Comparison of ENCODE assay signal across 27 mouse cellular contexts in the genomic region with DNA sequence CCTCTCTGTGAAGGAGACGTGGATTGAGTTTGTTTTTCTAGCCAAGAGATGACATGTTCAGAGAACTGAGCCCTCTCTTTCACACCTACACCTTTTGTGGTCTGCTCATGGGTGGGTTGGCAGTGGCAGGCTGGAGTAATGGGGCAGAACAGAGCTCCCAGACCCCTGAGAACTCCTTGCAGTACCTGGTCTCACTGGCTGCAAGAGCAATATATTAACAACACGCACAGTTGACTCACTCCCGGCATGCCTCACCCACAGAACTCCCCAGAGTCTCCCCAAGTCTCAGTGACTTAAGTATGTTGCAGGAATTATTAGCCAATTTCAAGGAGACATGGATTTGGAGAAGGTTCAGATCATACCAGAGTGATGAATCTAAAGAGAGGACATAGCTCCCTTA. TPM values are rescaled to one million over a fixed set of nuclear protein-coding genes. Genes with fewer than 3 reads are reported as not detected.
DNase-seq lines count a peak whose midpoint lies in the region; ATAC-seq and TF ChIP-seq lines count a peak whose summit lies in the region.
"Had no signal": no experiment of that assay in that cellular context is flagged by ENCODE, and none has a peak within 500 bp of the region (broad histone marks: within the 10 kb centered on the region; RNA-seq: fewer than 3 reads in every experiment).

No protein-coding gene starts in this region.

- H3K36me3 ChIP-seq in hindbrain, embryonic 16.5 days (ENCODE audit: control insufficient read depth, insufficient read depth, low read length): no peaks in the 10 kb centered on the region
- H3K36me3 ChIP-seq in hindbrain, embryonic 11.5 days (ENCODE audit: control insufficient read depth, insufficient read depth, low read length): no peaks in the 10 kb centered on the region
- H3K36me3 ChIP-seq in intestine, postnatal 0 days (ENCODE audit: control insufficient read depth, insufficient read depth): no peaks in the 10 kb centered on the region
- H3K36me3 ChIP-seq: heart, embryonic 13.5 days; hindbrain, embryonic 15.5 days; limb, embryonic 10.5 days; limb, embryonic 15.5 days; liver, embryonic 13.5 days; midbrain, embryonic 13.5 days; stomach, embryonic 15.5 days had no signal

- H3K9me3 ChIP-seq in hindbrain, embryonic 16.5 days (ENCODE audit: control insufficient read depth, low read length): no peaks in the 10 kb centered on the region
- H3K9me3 ChIP-seq in hindbrain, embryonic 11.5 days (ENCODE audit: control insufficient read depth, low read length): no peaks in the 10 kb centered on the region
- no peaks in the 10 kb centered on the region for H3K9me3 ChIP-seq in intestine, postnatal 0 days (ENCODE audit: control insufficient read depth)
- H3K9me3 ChIP-seq: heart, embryonic 13.5 days; hindbrain, embryonic 15.5 days; limb, embryonic 10.5 days; limb, embryonic 15.5 days; liver, embryonic 13.5 days; midbrain, embryonic 13.5 days; stomach, embryonic 15.5 days had no signal

- no peak for DNase-seq in hindbrain, embryonic 11.5 days (ENCODE audit: low spot score)
- DNase-seq in kidney, postnatal 4 days: peak; percentile 21 to 35
- no peak for DNase-seq in kidney, postnatal 36 days
- peak; percentile 64 for DNase-seq in adipocyte (ENCODE audit: low spot score)
- peak; percentile 37 for DNase-seq in skeletal muscle tissue, adult 2 months (ENCODE audit: low read depth, low spot score)
- no peak for DNase-seq in ovary, adult 18-20 months (ENCODE audit: low spot score)
- DNase-seq: cerebellum, adult 11-12 months; cerebellum, adult 9-11 months; gastrocnemius, postnatal 25 days; heart, postnatal 10 days; kidney, adult 8-10 months; liver, embryonic 13.5 days; lung, adult 18-20 months; retina, postnatal 1 day; right cerebral cortex, postnatal 14 days had no signal

- H3K4me1 ChIP-seq in hindbrain, embryonic 16.5 days (ENCODE audit: control insufficient read depth, insufficient read depth, low read depth, low read length): peaks cover 4% of the 10 kb centered on the region
- H3K4me1 ChIP-seq in hindbrain, embryonic 11.5 days (replicated peaks; ENCODE audit: control insufficient read depth, insufficient read depth, low read length): peaks cover 4% of the 10 kb centered on the region; the same call in 1 of the 2 replicates
- no peaks in the 10 kb centered on the region for H3K4me1 ChIP-seq in intestine, postnatal 0 days (replicated peaks; ENCODE audit: control insufficient read depth, insufficient read depth, low read length)

- TF ChIP-seq CTCF in intestine, postnatal 0 days (IDR thresholded peaks at IDR 0.05; ENCODE audit: low read depth): no peak

- no peak overlapping the region for H3K4me3 ChIP-seq in hindbrain, embryonic 16.5 days (ENCODE audit: low read length)
- no peak overlapping the region for H3K4me3 ChIP-seq in hindbrain, embryonic 11.5 days (ENCODE audit: low read depth, low read length)
- no peak overlapping the region for H3K4me3 ChIP-seq in intestine, postnatal 0 days (ENCODE audit: low read depth, low read length)
- H3K4me3 ChIP-seq: heart, embryonic 13.5 days; hindbrain, embryonic 15.5 days; layer of hippocampus, adult 2 months; limb, embryonic 10.5 days; limb, embryonic 15.5 days; liver, embryonic 13.5 days; midbrain, embryonic 13.5 days; stomach, embryonic 15.5 days had no signal

- no peak overlapping the region for H3K27ac ChIP-seq in hindbrain, embryonic 16.5 days (ENCODE audit: low read depth, low read length)
- H3K27ac ChIP-seq in hindbrain, embryonic 11.5 days (ENCODE audit: low read depth, low read length): no peak overlapping the region
- H3K27ac ChIP-seq in intestine, postnatal 0 days (ENCODE audit: low read depth, low read length): no peak overlapping the region
- H3K27ac ChIP-seq: heart, embryonic 13.5 days; hindbrain, embryonic 15.5 days; layer of hippocampus, adult 2 months; limb, embryonic 10.5 days; limb, embryonic 15.5 days; liver, embryonic 13.5 days; macrophage; midbrain, embryonic 13.5 days; stomach, embryonic 15.5 days had no signal

- WGBS in hindbrain, embryonic 16.5 days: 71% methylated on average over 3 of the region's 3 CpGs
- WGBS in hindbrain, embryonic 11.5 days: 69% methylated on average over 3 of the region's 3 CpGs
- 68% methylated on average over 3 of the region's 3 CpGs for WGBS in intestine, postnatal 0 days

- H3K4me2 ChIP-seq in hindbrain, embryonic 16.5 days (ENCODE audit: low read length): no peak overlapping the region
- no peak overlapping the region for H3K4me2 ChIP-seq in hindbrain, embryonic 11.5 days (replicated peaks; ENCODE audit: low read depth, low read length)
- H3K4me2 ChIP-seq in intestine, postnatal 0 days (replicated peaks; ENCODE audit: low read depth): no peak overlapping the region
- H3K4me2 ChIP-seq: heart, embryonic 13.5 days; hindbrain, embryonic 15.5 days; limb, embryonic 15.5 days; liver, embryonic 13.5 days; midbrain, embryonic 13.5 days; stomach, embryonic 15.5 days had no signal

- 0 out of 2 replicates have a peak, but pooled peaks have one; percentile 27 for ATAC-seq in hindbrain, embryonic 16.5 days
- ATAC-seq in hindbrain, embryonic 11.5 days (ENCODE audit: low FRiP score): no peak
- ATAC-seq in intestine, postnatal 0 days: no peak
- ATAC-seq: activated CD4-positive, CD25-positive, alpha-beta regulatory T cell, adult 4 months; forebrain, embryonic 14.5 days; midbrain, embryonic 13.5 days had no signal

- no peaks in the 10 kb centered on the region for H3K27me3 ChIP-seq in hindbrain, embryonic 16.5 days (replicated peaks; ENCODE audit: control insufficient read depth, insufficient read depth, low read length)
- H3K27me3 ChIP-seq in hindbrain, embryonic 11.5 days (ENCODE audit: control insufficient read depth, insufficient read depth, low read length): no peaks in the 10 kb centered on the region
- no peaks in the 10 kb centered on the region for H3K27me3 ChIP-seq in intestine, postnatal 0 days (replicated peaks; ENCODE audit: control insufficient read depth, insufficient read depth, low read length)
- H3K27me3 ChIP-seq: heart, embryonic 13.5 days; hindbrain, embryonic 15.5 days; limb, embryonic 15.5 days; stomach, embryonic 15.5 days had no signal

- H3K9ac ChIP-seq in hindbrain, embryonic 16.5 days (ENCODE audit: low read depth, low read length): no peak overlapping the region
- no peak overlapping the region for H3K9ac ChIP-seq in hindbrain, embryonic 11.5 days (ENCODE audit: low read depth, low read length)
- H3K9ac ChIP-seq in intestine, postnatal 0 days (ENCODE audit: low read depth, low read length): no peak overlapping the region
- H3K9ac ChIP-seq: heart, embryonic 13.5 days; hindbrain, embryonic 15.5 days; limb, embryonic 15.5 days; liver, embryonic 13.5 days; midbrain, embryonic 13.5 days; stomach, embryonic 15.5 days had no signal

RNA-seq across cellular contexts. Expression of a gene that starts 49.6 kb away (rescaled TPM):
- 18.2 and 21.6 TPM in 2 replicates for polyA plus RNA-seq in hindbrain, embryonic 16.5 days (2015; fragmentation: Nextera tagmentation; extraction: Ambion mirVana)
- 16.6 and 17.3 TPM in 2 replicates for polyA plus RNA-seq in hindbrain, embryonic 11.5 days (2014; fragmentation: Nextera tagmentation; extraction: Ambion mirVana)
- 5.7 and 6.4 TPM in 2 replicates for polyA plus RNA-seq in intestine, postnatal 0 days (2015; fragmentation: Nextera tagmentation; extraction: Ambion mirVana)

Comparison
In these comparisons a context has a peak if more than half of its experiments do, and no peak if none do; other contexts are left out.
1. DNase-seq: peak in kidney, postnatal 4 days (2 of 2), adipocyte (single experiment) and skeletal muscle tissue, adult 2 months (single experiment); none in hindbrain, embryonic 11.5 days (single experiment), kidney, postnatal 36 days (0 of 2) and ovary, adult 18-20 months (single experiment).